Mouse (Mus musculus): ENCODE measurements around the gene Eif3b.

Eif3b gene

GRCm38 (mm10) chr5:140418489-140419441, at the start of gene Eif3b:
Gene Eif3b (plus strand): TSS chr5:140419328.
- in situ Hi-C loops (cut with MboI, MseI): no loop called here

- in situ Hi-C loops (cut with MboI, MseI): no loop called here
Measured at GRCm38 (mm10) chr5:140369466-140369865, 49.7 kb upstream of the Eif3b start.

- in situ Hi-C loops (cut with MboI, MseI): no loop called here
Measured at GRCm38 (mm10) chr5:140370446-140371254, 48.5 kb upstream of the Eif3b start.

- in situ Hi-C loops (cut with MboI, MseI): no loop called here
Measured at GRCm38 (mm10) chr5:140371671-140372070, 47.5 kb upstream of the Eif3b start.

- in situ Hi-C loops (cut with MboI, MseI): no loop called here
Measured at GRCm38 (mm10) chr5:140373711-140374110, 45.4 kb upstream of the Eif3b start.

GRCm38 (mm10) chr5:140374226-140374625, 44.9 kb upstream of the Eif3b start:
- in situ Hi-C loops (cut with MboI, MseI): no loop called here

- in situ Hi-C loops (cut with MboI, MseI): no loop called here
Measured at GRCm38 (mm10) chr5:140375249-140375829, 43.8 kb upstream of the Eif3b start.

- in situ Hi-C loops (cut with MboI, MseI): no loop called here
Measured at GRCm38 (mm10) chr5:140378121-140378853, 40.8 kb upstream of the Eif3b start.

- in situ Hi-C loops (cut with MboI, MseI): no loop called here
Measured at GRCm38 (mm10) chr5:140379299-140379698, 39.8 kb upstream of the Eif3b start.

GRCm38 (mm10) chr5:140381156-140381555, 38.0 kb upstream of the Eif3b start:
- in situ Hi-C loops (cut with MboI, MseI): no loop called here

GRCm38 (mm10) chr5:140382688-140383087, 36.4 kb upstream of the Eif3b start:
- in situ Hi-C loops (cut with MboI, MseI): no loop called here

- in situ Hi-C loops (cut with MboI, MseI): no loop called here
Measured at GRCm38 (mm10) chr5:140383559-140383958, 35.6 kb upstream of the Eif3b start.

GRCm38 (mm10) chr5:140384462-140384861, 34.7 kb upstream of the Eif3b start:
- in situ Hi-C loops (cut with MboI, MseI): no loop called here

- in situ Hi-C loops (cut with MboI, MseI): no loop called here
Measured at GRCm38 (mm10) chr5:140387236-140387635, 31.9 kb upstream of the Eif3b start.

- in situ Hi-C loops (cut with MboI, MseI): no loop called here
Measured at GRCm38 (mm10) chr5:140387816-140388510, 31.2 kb upstream of the Eif3b start.

GRCm38 (mm10) chr5:140388588-140389576, 30.2 kb upstream of the Eif3b start, which contains the start of gene Snx8:
Gene Snx8 (minus strand): TSS chr5:140389262.
- in situ Hi-C loops (cut with MboI, MseI): no loop called here

- in situ Hi-C loops (cut with MboI, MseI): loop anchor here (10.0 kb wide), 1 partner anchor 55 kb away; the partner anchor contains the start of gene Mrm2
Measured at GRCm38 (mm10) chr5:140389647-140390046, 29.5 kb upstream of the Eif3b start.

- in situ Hi-C loops (cut with MboI, MseI): loop anchor here (10.0 kb wide), 1 partner anchor 57 kb away; the partner anchor contains the start of gene Mrm2
Measured at GRCm38 (mm10) chr5:140391435-140391834, 27.7 kb upstream of the Eif3b start.

GRCm38 (mm10) chr5:140391981-140392380, 27.1 kb upstream of the Eif3b start:
- in situ Hi-C loops (cut with MboI, MseI): loop anchor here (10.0 kb wide), 1 partner anchor 57 kb away; the partner anchor contains the start of gene Mrm2

Data from T-helper 2 cell (primary cell).